Mouse (Mus musculus) C2C12 (cell line): ENCODE data around the gene Zfp385b. TPM values are rescaled to one million over a fixed set of nuclear protein-coding genes. Genes with fewer than 3 reads are reported as not detected.

ENCODE experiments used
- H3K27me3 ChIP-seq: one replicate; pipeline ENCODE4 v1.6.1; 2011; ENCODE audit not compliant: control insufficient read depth, insufficient read depth, insufficient read length
- H3K36me3 ChIP-seq: one replicate; pipeline ENCODE4 v1.6.1; 2011; ENCODE audit not compliant: control insufficient read depth, insufficient read depth
- H3K4me3 ChIP-seq: one replicate; pipeline ENCODE4 v1.5.1; 2011; ENCODE audit warnings: mild to moderate bottlenecking, control low read depth; ENCODE audit not compliant: poor library complexity, insufficient read depth, severe bottlenecking
- H3K79me2 ChIP-seq: one replicate; pipeline ENCODE4 v1.6.1; 2011; ENCODE audit not compliant: control insufficient read depth, insufficient read depth
- H3K79me3 ChIP-seq: one replicate; pipeline ENCODE4 v1.6.1; 2011; ENCODE audit warnings: low read depth, control low read depth
- H3ac ChIP-seq: one replicate; pipeline ENCODE3; 2011; ENCODE audit warnings: low read depth; ENCODE audit not compliant: control insufficient read depth, insufficient read length
- CEBPB ChIP-seq: IDR thresholded peaks from one replicate; pipeline ENCODE4 v1.6.1; 2011; ENCODE audit warnings: low read depth, mild to moderate bottlenecking, control low read depth, moderate library complexity
- CTCF ChIP-seq: IDR thresholded peaks from one replicate; pipeline ENCODE4 v1.5.1; 2011; ENCODE audit not compliant: control insufficient read depth, insufficient read depth, insufficient read length
- FOSL1 ChIP-seq: IDR thresholded peaks from one replicate; pipeline ENCODE4 v1.8.0; 2011; ENCODE audit warnings: mild to moderate bottlenecking, low read length; ENCODE audit not compliant: poor library complexity, insufficient read depth, severe bottlenecking
- MAX ChIP-seq: IDR thresholded peaks from one replicate; pipeline ENCODE4 v1.6.1; 2011; ENCODE audit warnings: mild to moderate bottlenecking, control low read depth
- MYOD1 ChIP-seq: IDR thresholded peaks from one replicate; pipeline ENCODE4 v1.6.1; 2011; ENCODE audit warnings: low read depth; ENCODE audit not compliant: control insufficient read depth, insufficient read length
- MYOG ChIP-seq: IDR thresholded peaks from one replicate; pipeline ENCODE4 v1.6.1; 2011; ENCODE audit not compliant: control insufficient read depth, insufficient read length; ENCODE audit errors: extremely low read depth
- USF1 ChIP-seq: IDR thresholded peaks from one replicate; pipeline ENCODE4 v1.6.1; 2011; ENCODE audit warnings: low read depth, mild to moderate bottlenecking, control low read depth, moderate library complexity
- polyA plus RNA-seq: library from polyadenylated mRNA; unstranded; fragments of >200 nt; fragmentation: generic; extraction: Trizol; gene quantifications from one replicate; pipeline ENCODE4 v1.2.1, GENCODE M21; 2012; ENCODE audit warnings: missing spikeins

Zfp385b gene
- polyA plus RNA-seq, 1 experiment: 0.01 TPM

- Histone ChIP-seq H3K36me3 (no peaks in the 10 kb centered on the region), H3K27me3 (peaks cover 7% of the 10 kb centered on the region), H3ac (no peak overlapping the region)
These were observed 3.5 kb downstream of the Zfp385b start for GRCm38 (mm10) chr2:77815775-77816412.

GRCm38 (mm10) chr2:77814896-77815295 lies 4.5 kb downstream of the Zfp385b start:
- Histone ChIP-seq H3K79me3 (no peaks in the 10 kb centered on the region), H3K4me3 (no peak overlapping the region), H3K79me2 (no peaks in the 10 kb centered on the region), H3ac (no peak overlapping the region), H3K27me3 (peaks cover 7% of the 10 kb centered on the region), H3K36me3 (no peaks in the 10 kb centered on the region)
- no peak for TF ChIP-seq MAX
- no peak for TF ChIP-seq MYOD1
- TF ChIP-seq FOSL1: no peak
- TF ChIP-seq CEBPB: no peak

More at GRCm38 (mm10) chr2:77815775-77816412, 3.5 kb downstream of the Zfp385b start:
- H3K79me3 ChIP-seq: no peaks in the 10 kb centered on the region
- TF ChIP-seq CTCF (no peak), MYOD1 (no peak), CEBPB (no peak), MAX (no peak), MYOG (no peak)
- H3K79me2 ChIP-seq: no peaks in the 10 kb centered on the region
- no peak overlapping the region for H3K4me3 ChIP-seq

- Histone ChIP-seq H3K79me2 (no peaks in the 10 kb centered on the region), H3K27me3 (peaks cover 7% of the 10 kb centered on the region), H3K79me3 (no peaks in the 10 kb centered on the region), H3ac (no peak overlapping the region), H3K4me3 (no peak overlapping the region), H3K36me3 (no peaks in the 10 kb centered on the region)
- no peak for TF ChIP-seq FOSL1
- TF ChIP-seq CEBPB: no peak
- no peak for TF ChIP-seq MAX
- no peak for TF ChIP-seq MYOG
- no peak for TF ChIP-seq MYOD1
- no peak for TF ChIP-seq CTCF
- TF ChIP-seq USF1: no peak
These were observed 6.4 kb downstream of the Zfp385b start for GRCm38 (mm10) chr2:77813029-77813428.

GRCm38 (mm10) chr2:77810748-77811147 lies 8.7 kb downstream of the Zfp385b start:
- H3K36me3 ChIP-seq: no peaks in the 10 kb centered on the region
- no peak overlapping the region for H3ac ChIP-seq
- H3K79me2 ChIP-seq: no peaks in the 10 kb centered on the region
- H3K79me3 ChIP-seq: no peaks in the 10 kb centered on the region
- H3K4me3 ChIP-seq: no peak overlapping the region
- no peaks in the 10 kb centered on the region for H3K27me3 ChIP-seq
- TF ChIP-seq CTCF (no peak), CEBPB (no peak), MYOG (no peak), MAX (no peak), FOSL1 (no peak), USF1 (no peak), MYOD1 (no peak)

GRCm38 (mm10) chr2:77804781-77805180 lies 14.7 kb downstream of the Zfp385b start:
- no peak overlapping the region for H3K4me3 ChIP-seq
- no peak for TF ChIP-seq MYOG
- no peak for TF ChIP-seq MAX
- TF ChIP-seq CEBPB: no peak
- no peaks in the 10 kb centered on the region for H3K36me3 ChIP-seq

GRCm38 (mm10) chr2:77802291-77802690 lies 17.1 kb downstream of the Zfp385b start:
- Histone ChIP-seq H3K79me3 (no peaks in the 10 kb centered on the region), H3K36me3 (no peaks in the 10 kb centered on the region), H3K4me3 (no peak overlapping the region), H3K79me2 (no peaks in the 10 kb centered on the region), H3ac (no peak overlapping the region), H3K27me3 (no peaks in the 10 kb centered on the region)
- TF ChIP-seq MYOG: no peak
- no peak for TF ChIP-seq CEBPB
- TF ChIP-seq MAX: no peak
- TF ChIP-seq USF1: no peak
- TF ChIP-seq CTCF: no peak
- no peak for TF ChIP-seq MYOD1

More at GRCm38 (mm10) chr2:77804781-77805180, 14.7 kb downstream of the Zfp385b start:
- Histone ChIP-seq H3ac (no peak overlapping the region), H3K27me3 (no peaks in the 10 kb centered on the region), H3K79me3 (no peaks in the 10 kb centered on the region), H3K79me2 (no peaks in the 10 kb centered on the region)
